Mouse (Mus musculus): ENCODE results near the gene Arntl2. TPM values are rescaled to one million over a fixed set of nuclear protein-coding genes. Genes with fewer than 3 reads are reported as not detected.
A peak's percentile ranks its signal among the peaks of the same experiment; 100 is the strongest.

Arntl2 gene
- polyA plus RNA-seq, 1 experiment from 2014 or later = 4.4 TPM

- no peak for ATAC-seq (ENCODE audit: low read depth)
- WGBS = 82% methylated on average over 5 of the region's 5 CpGs
- Histone ChIP-seq H3K36me3 (ENCODE audit: control insufficient read depth, insufficient read depth, low read length) (no peaks in the 10 kb centered on the region), H3K9ac (ENCODE audit: low read length) (no peak overlapping the region), H3K4me2 (ENCODE audit: low read depth, low read length) (no peak overlapping the region), H3K4me3 (ENCODE audit: low read length) (no peak overlapping the region), H3K9me3 (ENCODE audit: control insufficient read depth, low read length) (no peaks in the 10 kb centered on the region), H3K27me3 (ENCODE audit: control insufficient read depth, insufficient read depth, low read depth, low read length) (no peaks in the 10 kb centered on the region), H3K4me1 (replicated peaks; ENCODE audit: control insufficient read depth, insufficient read depth, low read length) (no peaks in the 10 kb centered on the region), H3K27ac (ENCODE audit: low read length) (no peak overlapping the region)
Measured at GRCm38 (mm10) chr6:146813007-146813406, 17.2 kb downstream of the Arntl2 start.

GRCm38 (mm10) chr6:146820177-146820965 is 24.5 kb downstream of the Arntl2 start:
- Histone ChIP-seq H3K27me3 (ENCODE audit: control insufficient read depth, insufficient read depth, low read depth, low read length) (no peaks in the 10 kb centered on the region), H3K4me2 (ENCODE audit: low read depth, low read length) (no peak overlapping the region), H3K9me3 (ENCODE audit: control insufficient read depth, low read length) (no peaks in the 10 kb centered on the region), H3K4me3 (ENCODE audit: low read length) (no peak overlapping the region), H3K9ac (ENCODE audit: low read length) (no peak overlapping the region), H3K36me3 (ENCODE audit: control insufficient read depth, insufficient read depth, low read length) (no peaks in the 10 kb centered on the region), H3K27ac (ENCODE audit: low read length) (no peak overlapping the region), H3K4me1 (replicated peaks; ENCODE audit: control insufficient read depth, insufficient read depth, low read length) (no peaks in the 10 kb centered on the region; the same call in 1 of the 2 replicates)
- ATAC-seq (ENCODE audit: low read depth) = no peak
- WGBS = 87% methylated on average over 29 of the region's 29 CpGs

- Histone ChIP-seq H3K4me1 (replicated peaks; ENCODE audit: control insufficient read depth, insufficient read depth, low read length) (no peaks in the 10 kb centered on the region; the same call in 1 of the 2 replicates), H3K4me3 (ENCODE audit: low read length) (no peak overlapping the region), H3K9ac (ENCODE audit: low read length) (no peak overlapping the region), H3K27ac (ENCODE audit: low read length) (no peak overlapping the region), H3K9me3 (ENCODE audit: control insufficient read depth, low read length) (no peaks in the 10 kb centered on the region), H3K4me2 (ENCODE audit: low read depth, low read length) (peak overlapping the region; percentile 22), H3K36me3 (ENCODE audit: control insufficient read depth, insufficient read depth, low read length) (no peaks in the 10 kb centered on the region), H3K27me3 (ENCODE audit: control insufficient read depth, insufficient read depth, low read depth, low read length) (no peaks in the 10 kb centered on the region)
- peak; percentile 61; the same call in 1 of the 2 replicates for ATAC-seq (ENCODE audit: low read depth)
- 54% methylated on average over 13 of the region's 13 CpGs for WGBS
Measured at GRCm38 (mm10) chr6:146821958-146822357, 26.1 kb downstream of the Arntl2 start.

GRCm38 (mm10) chr6:146824727-146825486 is 29.1 kb downstream of the Arntl2 start:
- WGBS = 32% methylated on average over 16 of the region's 16 CpGs
- H3K4me1 ChIP-seq (replicated peaks; ENCODE audit: control insufficient read depth, insufficient read depth, low read length) = no peaks in the 10 kb centered on the region; the same call in 1 of the 2 replicates
- ATAC-seq (ENCODE audit: low read depth) = no peak

GRCm38 (mm10) chr6:146825487-146825773 is 29.6 kb downstream of the Arntl2 start:
- no peaks in the 10 kb centered on the region for H3K9me3 ChIP-seq (ENCODE audit: control insufficient read depth, low read length)
- H3K4me3 ChIP-seq (ENCODE audit: low read length) = no peak overlapping the region
- H3K4me2 ChIP-seq (ENCODE audit: low read depth, low read length) = no peak overlapping the region
- no peak for ATAC-seq (ENCODE audit: low read depth)
- no peak overlapping the region for H3K9ac ChIP-seq (ENCODE audit: low read length)
- no peaks in the 10 kb centered on the region for H3K27me3 ChIP-seq (ENCODE audit: control insufficient read depth, insufficient read depth, low read depth, low read length)
- no peaks in the 10 kb centered on the region for H3K36me3 ChIP-seq (ENCODE audit: control insufficient read depth, insufficient read depth, low read length)
- WGBS = 81% methylated on average over 1 of the region's 1 CpGs
- no peak overlapping the region for H3K27ac ChIP-seq (ENCODE audit: low read length)
- no peaks in the 10 kb centered on the region; the same call in 1 of the 2 replicates for H3K4me1 ChIP-seq (replicated peaks; ENCODE audit: control insufficient read depth, insufficient read depth, low read length)

More at GRCm38 (mm10) chr6:146824727-146825486, 29.1 kb downstream of the Arntl2 start:
- no peak overlapping the region for H3K27ac ChIP-seq (ENCODE audit: low read length)
- no peaks in the 10 kb centered on the region for H3K36me3 ChIP-seq (ENCODE audit: control insufficient read depth, insufficient read depth, low read length)
- H3K4me2 ChIP-seq (ENCODE audit: low read depth, low read length) = no peak overlapping the region
- H3K4me3 ChIP-seq (ENCODE audit: low read length) = no peak overlapping the region
- no peaks in the 10 kb centered on the region for H3K9me3 ChIP-seq (ENCODE audit: control insufficient read depth, low read length)
- no peak overlapping the region for H3K9ac ChIP-seq (ENCODE audit: low read length)
- H3K27me3 ChIP-seq (ENCODE audit: control insufficient read depth, insufficient read depth, low read depth, low read length) = no peaks in the 10 kb centered on the region

- Histone ChIP-seq H3K4me1 (replicated peaks; ENCODE audit: control insufficient read depth, insufficient read depth, low read length) (peaks cover 8% of the 10 kb centered on the region; the same call in 1 of the 2 replicates), H3K27me3 (ENCODE audit: control insufficient read depth, insufficient read depth, low read depth, low read length) (no peaks in the 10 kb centered on the region), H3K4me2 (ENCODE audit: low read depth, low read length) (no peak overlapping the region), H3K4me3 (ENCODE audit: low read length) (no peak overlapping the region), H3K9me3 (ENCODE audit: control insufficient read depth, low read length) (no peaks in the 10 kb centered on the region), H3K36me3 (ENCODE audit: control insufficient read depth, insufficient read depth, low read length) (no peaks in the 10 kb centered on the region), H3K9ac (ENCODE audit: low read length) (no peak overlapping the region), H3K27ac (ENCODE audit: low read length) (no peak overlapping the region)
- WGBS = 88% methylated on average over 12 of the region's 12 CpGs
- no peak for ATAC-seq (ENCODE audit: low read depth)
Measured at GRCm38 (mm10) chr6:146831320-146831719, 35.5 kb downstream of the Arntl2 start.

GRCm38 (mm10) chr6:146833485-146834314 is 37.8 kb downstream of the Arntl2 start:
- no peaks in the 10 kb centered on the region for H3K27me3 ChIP-seq (ENCODE audit: control insufficient read depth, insufficient read depth, low read depth, low read length)
- ATAC-seq (ENCODE audit: low read depth) = peak; percentile 66; the same call in 1 of the 2 replicates
- WGBS = 65% methylated on average over 6 of the region's 6 CpGs
- no peak overlapping the region for H3K4me2 ChIP-seq (ENCODE audit: low read depth, low read length)
- H3K4me1 ChIP-seq (replicated peaks; ENCODE audit: control insufficient read depth, insufficient read depth, low read length) = peaks cover 9% of the 10 kb centered on the region; the same call in 1 of the 2 replicates
- H3K4me3 ChIP-seq (ENCODE audit: low read length) = no peak overlapping the region
- no peaks in the 10 kb centered on the region for H3K36me3 ChIP-seq (ENCODE audit: control insufficient read depth, insufficient read depth, low read length)
- no peaks in the 10 kb centered on the region for H3K9me3 ChIP-seq (ENCODE audit: control insufficient read depth, low read length)
- no peak overlapping the region for H3K27ac ChIP-seq (ENCODE audit: low read length)
- no peak overlapping the region for H3K9ac ChIP-seq (ENCODE audit: low read length)

- Histone ChIP-seq H3K4me3 (ENCODE audit: low read length) (no peak overlapping the region), H3K27ac (ENCODE audit: low read length) (no peak overlapping the region), H3K4me2 (ENCODE audit: low read depth, low read length) (no peak overlapping the region), H3K9ac (ENCODE audit: low read length) (no peak overlapping the region), H3K4me1 (replicated peaks; ENCODE audit: control insufficient read depth, insufficient read depth, low read length) (peaks cover 9% of the 10 kb centered on the region; the same call in 1 of the 2 replicates), H3K27me3 (ENCODE audit: control insufficient read depth, insufficient read depth, low read depth, low read length) (no peaks in the 10 kb centered on the region), H3K9me3 (ENCODE audit: control insufficient read depth, low read length) (no peaks in the 10 kb centered on the region), H3K36me3 (ENCODE audit: control insufficient read depth, insufficient read depth, low read length) (no peaks in the 10 kb centered on the region)
- 45% methylated on average over 3 of the region's 3 CpGs for WGBS
- no peak for ATAC-seq (ENCODE audit: low read depth)
Measured at GRCm38 (mm10) chr6:146834342-146834741, 38.5 kb downstream of the Arntl2 start.

GRCm38 (mm10) chr6:146835784-146836183 is 39.9 kb downstream of the Arntl2 start:
- Histone ChIP-seq H3K9ac (ENCODE audit: low read length) (no peak overlapping the region), H3K27me3 (ENCODE audit: control insufficient read depth, insufficient read depth, low read depth, low read length) (no peaks in the 10 kb centered on the region), H3K4me2 (ENCODE audit: low read depth, low read length) (no peak overlapping the region), H3K4me3 (ENCODE audit: low read length) (no peak overlapping the region), H3K36me3 (ENCODE audit: control insufficient read depth, insufficient read depth, low read length) (no peaks in the 10 kb centered on the region), H3K27ac (ENCODE audit: low read length) (no peak overlapping the region), H3K4me1 (replicated peaks; ENCODE audit: control insufficient read depth, insufficient read depth, low read length) (peaks cover 9% of the 10 kb centered on the region; the same call in 1 of the 2 replicates), H3K9me3 (ENCODE audit: control insufficient read depth, low read length) (no peaks in the 10 kb centered on the region)
- WGBS = 4% methylated on average over 4 of the region's 4 CpGs
- ATAC-seq (ENCODE audit: low read depth) = peak; percentile 77

Data from lung, embryonic 16.5 days (tissue).